Mouse (Mus musculus) heart, adult 10 weeks (tissue): ENCODE measurements around the gene Vipas39. TPM values are rescaled to one million over a fixed set of nuclear protein-coding genes. Genes with fewer than 3 reads are reported as not detected.

Experiments used
- polyA plus RNA-seq: library from polyadenylated mRNA; stranded (reverse); fragments of 350-450 nt; fragmentation: Illumina TruSeq; extraction: RNeasy Lipid Tissue Mini Kit (QIAGEN cat#74804); gene quantifications from one replicate; pipeline ENCODE4 v1.2.3, GENCODE M21; 2014; ENCODE audit warnings: low read depth, low replicate concordance

The Vipas39 gene
- 32.3 TPM for polyA plus RNA-seq

DNA sequence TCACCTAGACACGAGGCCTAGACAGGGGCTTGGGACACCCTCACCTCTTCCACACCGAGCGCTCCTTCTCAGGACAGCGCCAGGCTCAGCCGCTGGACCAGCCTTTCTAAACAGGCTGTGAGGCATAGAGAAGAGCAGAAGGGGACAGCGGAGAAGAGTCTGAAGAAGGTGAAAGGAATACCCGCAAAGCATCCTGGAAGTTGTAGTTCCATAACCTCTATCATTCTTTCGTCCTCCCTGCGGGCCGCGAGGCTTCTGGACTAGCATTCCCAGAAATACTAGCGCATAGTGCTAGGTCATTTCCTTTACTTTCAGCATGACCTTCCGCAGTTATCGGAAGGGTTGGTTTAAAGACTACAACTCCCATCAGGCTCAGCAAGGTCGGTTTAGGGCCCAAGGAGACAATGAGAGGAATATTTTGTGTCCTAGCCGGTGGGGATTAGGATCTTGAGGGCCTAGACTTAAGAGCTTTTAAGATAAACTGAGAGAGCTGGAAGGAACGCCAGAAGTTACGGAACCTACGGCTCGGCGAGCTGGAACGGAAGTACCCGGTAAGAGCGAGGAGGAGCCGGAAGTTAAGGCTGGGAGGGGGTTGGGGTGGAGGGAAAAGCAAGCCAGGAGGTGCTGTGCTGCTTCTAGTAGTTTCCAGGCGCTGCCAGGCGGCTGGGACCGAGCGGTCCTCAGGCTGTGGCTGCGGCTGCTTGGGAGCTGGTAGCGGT lies at the start of gene Vipas39, which contains the start of gene Ahsa1:
Vipas39 (minus strand) TSS at position 149 of the 719 bp plus-strand sequence.
Ahsa1 (plus strand) TSS at position 372 of the 719 bp plus-strand sequence.

DNA sequence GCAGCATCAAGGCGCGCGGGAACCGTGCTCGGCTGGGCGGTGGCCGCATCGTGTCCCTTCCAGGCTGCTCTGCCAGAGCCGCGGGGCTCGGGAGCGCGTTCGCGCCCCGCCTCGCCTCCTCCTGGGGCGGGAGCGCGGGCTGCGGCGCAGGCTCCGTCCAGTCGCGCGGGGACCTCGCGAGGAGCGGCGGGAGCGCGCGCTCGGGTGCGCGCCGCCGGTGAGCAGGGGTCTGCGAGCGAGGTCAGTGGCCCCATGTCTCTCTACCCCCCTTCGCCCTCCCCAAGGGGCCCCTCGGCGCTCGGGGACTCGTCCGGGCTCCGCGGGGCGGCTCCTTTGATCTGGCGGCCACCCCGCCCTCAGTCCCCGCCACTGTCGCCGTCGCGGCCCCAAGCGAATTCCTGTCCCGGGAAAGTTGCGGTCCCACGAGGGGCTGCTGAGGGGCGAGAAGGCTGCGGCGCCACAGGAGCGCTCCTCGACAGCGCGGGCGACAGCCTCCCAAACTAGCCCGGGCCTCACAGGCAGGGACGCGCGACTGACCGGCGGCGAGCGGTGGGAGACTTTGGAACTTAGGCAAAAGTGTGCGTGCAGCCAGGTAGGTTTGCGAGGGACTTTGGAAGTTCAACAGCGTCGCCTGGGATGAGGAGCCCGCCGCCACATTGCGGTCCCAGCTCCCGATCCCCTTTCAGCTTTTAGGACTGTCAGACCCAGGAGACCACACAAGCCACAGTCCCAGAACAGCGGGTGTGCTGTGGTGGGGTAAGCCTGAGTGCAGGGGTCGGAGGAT lies 33.8 kb upstream of the Vipas39 start, which contains the start of gene Ism2:
Ism2 (minus strand) TSS at position 49 of the 784 bp plus-strand sequence.

DNA sequence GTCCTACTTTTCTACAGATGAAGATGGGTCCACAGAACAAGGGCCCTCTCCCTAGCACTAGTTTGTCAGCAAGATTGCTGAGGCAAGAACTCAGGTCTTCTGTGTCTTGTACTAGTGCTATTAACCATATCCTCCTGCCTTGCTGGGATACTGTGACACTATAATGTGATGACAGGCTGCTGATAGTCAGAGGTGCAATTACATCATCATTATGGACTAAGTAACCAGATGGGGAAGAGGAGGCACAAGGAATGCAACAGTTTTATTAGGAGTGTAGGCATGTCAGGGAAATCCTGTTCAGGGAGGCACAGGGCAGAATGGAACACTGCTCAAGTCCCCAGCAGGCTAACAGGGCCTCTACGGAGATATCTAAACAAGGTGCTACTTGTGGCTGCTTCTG lies 27.4 kb downstream of the Vipas39 start, which contains the start of gene Noxred1:
Noxred1 (minus strand) TSS at position 101 of the 400 bp plus-strand sequence.

GRCm38 (mm10) chr12:87199973-87200586 lies 66.0 kb downstream of the Vipas39 start, which contains the start of gene Tmed8:
Tmed8 (minus strand) TSS chr12:87200454.

GRCm38 (mm10) chr12:87199206-87199972 lies 66.7 kb downstream of the Vipas39 start, which contains the start of gene Samd15:
Samd15 (plus strand) TSS chr12:87199723.

Other genes starting within 250 kb of the Vipas39 start
- 0.55 TPM for gene Tmem63c, start 244.9 kb downstream of the Vipas39 start, polyA plus RNA-seq
- gene Ngb, start 163.7 kb downstream of the Vipas39 start, polyA plus RNA-seq, result not detected
- 66.3 TPM for gene Gstz1, start 119.1 kb downstream of the Vipas39 start, polyA plus RNA-seq
- 10.7 TPM for gene Pomt2, start 118.3 kb downstream of the Vipas39 start, polyA plus RNA-seq
- gene Samd15, start 66.5 kb downstream of the Vipas39 start, polyA plus RNA-seq, result not detected
- gene Tmed8, start 65.8 kb downstream of the Vipas39 start, polyA plus RNA-seq, result 5.4 TPM
- 1.3 TPM for gene Noxred1, start 27.5 kb downstream of the Vipas39 start, polyA plus RNA-seq
- gene Ahsa1, start 223 bp upstream of the Vipas39 start, polyA plus RNA-seq, result 181 TPM
- gene Ism2, start 33.4 kb upstream of the Vipas39 start, polyA plus RNA-seq, result not detected
- 15.7 TPM for gene Sptlc2, start 122.1 kb upstream of the Vipas39 start, polyA plus RNA-seq
- gene Slirp, start 177.6 kb upstream of the Vipas39 start, polyA plus RNA-seq, result 78.2 TPM
- 8.1 TPM for gene Alkbh1, start 177.8 kb upstream of the Vipas39 start, polyA plus RNA-seq
- 52.6 TPM for gene Snw1, start 206.0 kb upstream of the Vipas39 start, polyA plus RNA-seq
- not detected for gene Gm5788, start 228.5 kb upstream of the Vipas39 start, polyA plus RNA-seq
- not detected for gene Gm8300, start 248.1 kb upstream of the Vipas39 start, polyA plus RNA-seq